Mouse (Mus musculus) midbrain, embryonic 14.5 days (tissue): ENCODE results near the gene Hpcal1. TPM values are rescaled to one million over a fixed set of nuclear protein-coding genes. Genes with fewer than 3 reads are reported as not detected.

Source experiments
- ATAC-seq: fragments of 200-750 bp; cut with Nextera tagmentation; 2 replicates; pipeline ENCODE4 v1.8.0; 2017; ENCODE audit warnings: moderate number of reproducible peaks, moderate library complexity; ENCODE audit not compliant: low FRiP score, low TSS enrichment
- DNase-seq: peaks from one replicate; pipeline ENCODE4 v3.0.0-alpha.2; 2015
- H3K27ac ChIP-seq: fragments of 300-500 bp; sonication (generic); replicated peaks from 2 replicates; pipeline ENCODE4 v1.5.1; 2014; ENCODE audit warnings: mild to moderate bottlenecking, low read depth, low read length, moderate library complexity
- H3K27me3 ChIP-seq: fragments of 300-500 bp; sonication (generic); 2 replicates; pipeline ENCODE4 v1.6.1; 2014; ENCODE audit warnings: low read length, control low read depth, mixed read lengths; ENCODE audit not compliant: control insufficient read depth, insufficient read depth
- H3K36me3 ChIP-seq: fragments of 300-500 bp; sonication (generic); 2 replicates; pipeline ENCODE4 v1.6.1; 2014; ENCODE audit warnings: low read length, control low read depth; ENCODE audit not compliant: control insufficient read depth, insufficient read depth
- H3K4me1 ChIP-seq: fragments of 300-500 bp; sonication (generic); 2 replicates; pipeline ENCODE4 v1.6.1; 2014; ENCODE audit warnings: mild to moderate bottlenecking, antibody characterized with exemption, low read length, control low read depth; ENCODE audit not compliant: control insufficient read depth, insufficient read depth
- H3K4me2 ChIP-seq: fragments of 300-500 bp; sonication (generic); 2 replicates; pipeline ENCODE4 v1.6.1; 2014; ENCODE audit warnings: mild to moderate bottlenecking, low read length, moderate library complexity
- H3K4me3 ChIP-seq: fragments of 300-500 bp; sonication (generic); replicated peaks from 2 replicates; pipeline ENCODE4 v1.5.1; 2014; ENCODE audit warnings: low read depth, low read length
- H3K9ac ChIP-seq: fragments of 300-500 bp; sonication (generic); replicated peaks from 2 replicates; pipeline ENCODE4 v1.6.1; 2014; ENCODE audit warnings: mild to moderate bottlenecking, low read length, moderate library complexity
- H3K9me3 ChIP-seq: fragments of 300-500 bp; sonication (generic); 2 replicates; pipeline ENCODE4 v1.6.1; 2016; ENCODE audit warnings: low read length, control low read depth, mixed read lengths; ENCODE audit not compliant: control insufficient read depth
- WGBS: fragments of 180-500 bp; shearing (Covaris S2); extraction: QIAGEN DNeasy Blood & Tissue Kit; methylation state at CpG from one replicate; pipeline ENCODE4 v1.1.7; 2014; 5-methylcytosine and 5-hydroxymethylcytosine counted together
- polyA plus RNA-seq: library from polyadenylated mRNA; unstranded; fragments of >200 nt; fragmentation: Nextera tagmentation; extraction: Ambion mirVana; gene quantifications from 2 replicates; pipeline ENCODE4 v1.2.1, GENCODE M21; 2014

The Hpcal1 gene
- polyA plus RNA-seq, 1 experiment from 2014 or later, result 93.3 TPM

DNA sequence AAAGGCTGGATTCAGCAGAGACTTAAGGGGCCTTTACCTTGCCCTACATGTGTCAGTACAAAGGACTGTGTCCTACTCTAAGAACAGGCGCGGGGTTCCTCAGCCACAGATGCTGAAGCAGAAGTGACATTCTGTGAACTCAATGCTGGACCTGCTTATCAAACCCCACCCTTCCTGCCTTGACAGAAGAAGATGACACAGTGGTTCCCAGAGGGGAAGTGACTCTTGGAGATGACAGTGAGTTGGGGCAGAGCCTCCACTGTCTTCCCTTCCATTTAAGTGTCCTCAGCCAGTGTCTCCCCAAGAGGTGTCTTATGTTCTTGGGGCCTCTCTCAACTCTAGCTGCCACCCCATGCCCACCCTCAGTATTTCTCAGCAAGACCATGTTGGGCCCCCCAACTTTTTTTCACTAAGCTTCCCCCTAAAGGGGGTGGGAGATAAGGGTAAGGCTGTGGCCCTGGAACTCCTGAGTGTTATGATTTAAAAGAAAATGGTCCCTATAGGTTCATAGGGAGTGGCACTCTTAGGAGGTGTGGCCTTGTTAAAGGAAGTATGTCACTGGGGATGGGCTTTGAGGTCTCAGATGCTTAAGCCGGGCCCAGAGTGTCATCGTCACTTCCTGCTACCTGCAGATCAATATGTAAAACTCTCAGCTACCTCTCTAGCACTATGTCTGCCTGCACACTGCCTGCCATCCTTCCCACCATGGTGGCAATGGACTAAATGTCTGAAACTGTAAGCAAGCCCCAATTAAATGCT is 25.2 kb downstream of the Hpcal1 start:
- H3K36me3 ChIP-seq, result no peaks in the 10 kb centered on the region
- no peaks in the 10 kb centered on the region for H3K4me1 ChIP-seq
- DNase-seq (no peak), ATAC-seq (no peak)
- H3K27ac ChIP-seq, result no peak overlapping the region
- no peak overlapping the region for H3K4me2 ChIP-seq
- no peaks in the 10 kb centered on the region for H3K9me3 ChIP-seq
- H3K9ac ChIP-seq, result no peak overlapping the region
- H3K27me3 ChIP-seq, result no peaks in the 10 kb centered on the region
- no peak overlapping the region for H3K4me3 ChIP-seq
- 98% methylated on average over 4 of the region's 4 CpGs for WGBS

- WGBS, result 96% methylated on average over 1 of the region's 1 CpGs
- H3K9ac ChIP-seq, result no peak overlapping the region
These were observed 26.6 kb downstream of the Hpcal1 start for GRCm38 (mm10) chr12:17717257-17717656.

DNA sequence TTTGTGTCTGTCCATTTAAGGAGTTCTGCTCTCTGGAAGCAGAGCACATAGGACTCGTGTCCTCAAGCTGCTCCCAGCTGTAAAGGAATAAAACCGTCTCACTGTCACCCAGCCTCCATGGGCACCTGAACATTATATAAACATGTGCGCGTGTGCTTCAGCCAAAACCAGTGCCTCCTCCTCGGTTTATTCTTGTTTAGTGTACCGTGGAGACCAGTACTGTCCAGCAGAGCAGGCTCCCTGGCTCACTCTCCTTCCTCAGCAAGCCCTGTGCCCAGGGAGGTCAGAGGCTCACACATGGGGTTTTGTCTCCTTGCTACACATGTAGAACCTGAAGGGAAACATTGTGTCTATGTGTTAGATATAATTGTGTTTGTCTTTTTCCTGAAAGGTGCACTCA is 27.5 kb downstream of the Hpcal1 start:
- no peaks in the 10 kb centered on the region for H3K9me3 ChIP-seq
- H3K4me1 ChIP-seq, result no peaks in the 10 kb centered on the region
- no peak overlapping the region for H3K4me3 ChIP-seq
- DNase-seq, result no peak
- H3K27me3 ChIP-seq, result no peaks in the 10 kb centered on the region
- no peak overlapping the region for H3K9ac ChIP-seq
- H3K36me3 ChIP-seq, result no peaks in the 10 kb centered on the region
- no peak overlapping the region for H3K4me2 ChIP-seq
- ATAC-seq, result no peak
- 76% methylated on average over 6 of the region's 6 CpGs for WGBS
- no peak overlapping the region for H3K27ac ChIP-seq

More at GRCm38 (mm10) chr12:17717257-17717656, 26.6 kb downstream of the Hpcal1 start:
- H3K36me3 ChIP-seq, result no peaks in the 10 kb centered on the region
- no peaks in the 10 kb centered on the region for H3K4me1 ChIP-seq
- no peaks in the 10 kb centered on the region for H3K27me3 ChIP-seq
- no peak overlapping the region for H3K4me2 ChIP-seq
- no peaks in the 10 kb centered on the region for H3K9me3 ChIP-seq
- no peak for ATAC-seq
- H3K4me3 ChIP-seq, result no peak overlapping the region
- no peak overlapping the region for H3K27ac ChIP-seq
- DNase-seq, result no peak

GRCm38 (mm10) chr12:17721058-17721457 is 30.4 kb downstream of the Hpcal1 start:
- Histone ChIP-seq H3K4me3 (no peak overlapping the region), H3K27ac (no peak overlapping the region), H3K36me3 (no peaks in the 10 kb centered on the region), H3K9me3 (no peaks in the 10 kb centered on the region), H3K27me3 (no peaks in the 10 kb centered on the region), H3K4me2 (no peak overlapping the region), H3K9ac (no peak overlapping the region), H3K4me1 (no peaks in the 10 kb centered on the region)
- ATAC-seq (no peak), DNase-seq (no peak)

DNA sequence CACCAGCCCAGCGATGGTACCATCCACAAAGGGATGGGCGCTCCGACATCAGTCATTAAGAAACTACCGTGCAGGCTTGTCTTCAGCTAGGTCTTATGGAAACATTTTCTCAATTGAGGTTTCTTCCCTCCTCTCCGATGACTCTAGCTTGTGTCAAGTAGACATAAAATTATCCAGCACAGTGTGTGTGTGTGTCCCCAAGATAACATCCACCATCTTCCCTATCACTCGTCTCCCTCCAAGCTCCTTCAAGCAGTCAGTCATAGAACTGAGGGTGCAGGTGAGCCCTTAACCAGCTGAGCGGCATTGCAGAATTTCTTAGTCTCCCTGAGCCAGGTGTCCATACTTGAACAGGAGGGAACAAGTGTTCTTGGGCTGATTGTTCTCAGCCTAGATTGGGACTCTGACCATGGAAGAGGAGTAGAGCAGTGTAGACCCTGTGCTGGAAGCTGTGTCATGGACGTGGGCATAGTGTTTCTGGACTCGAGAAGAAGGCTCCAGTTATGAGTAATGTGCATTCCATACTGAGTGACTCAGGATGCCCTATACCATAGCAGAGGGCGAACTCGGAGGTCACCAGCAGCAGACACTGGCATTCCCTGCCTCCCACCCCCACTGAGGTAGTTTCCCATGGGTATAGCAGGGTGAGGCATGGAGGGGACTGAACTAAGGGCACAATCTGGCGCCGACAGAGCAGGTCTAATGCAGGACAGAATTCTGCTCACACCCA is 32.0 kb downstream of the Hpcal1 start:
- Histone ChIP-seq H3K36me3 (no peaks in the 10 kb centered on the region), H3K9me3 (no peaks in the 10 kb centered on the region), H3K27me3 (no peaks in the 10 kb centered on the region), H3K4me2 (no peak overlapping the region), H3K4me3 (no peak overlapping the region), H3K4me1 (peaks cover 6% of the 10 kb centered on the region; the same call in 1 of the 2 replicates), H3K27ac (no peak overlapping the region), H3K9ac (no peak overlapping the region)
- DNase-seq, result no peak
- WGBS, result 97% methylated on average over 13 of the region's 13 CpGs
- ATAC-seq, result no peak

- no peaks in the 10 kb centered on the region for H3K9me3 ChIP-seq
- H3K4me1 ChIP-seq, result peaks cover 6% of the 10 kb centered on the region; the same call in 1 of the 2 replicates
- ATAC-seq, result no peak
- WGBS, result 92% methylated on average over 1 of the region's 1 CpGs
- H3K27ac ChIP-seq, result no peak overlapping the region
- H3K9ac ChIP-seq, result no peak overlapping the region
- no peak overlapping the region for H3K4me2 ChIP-seq
- H3K36me3 ChIP-seq, result no peaks in the 10 kb centered on the region
- no peaks in the 10 kb centered on the region for H3K27me3 ChIP-seq
- DNase-seq, result no peak
- no peak overlapping the region for H3K4me3 ChIP-seq
These were observed 32.5 kb downstream of the Hpcal1 start for GRCm38 (mm10) chr12:17723182-17723570.

GRCm38 (mm10) chr12:17723999-17724398 is 33.3 kb downstream of the Hpcal1 start:
- H3K9ac ChIP-seq, result no peak overlapping the region
- H3K27ac ChIP-seq, result no peak overlapping the region
- H3K36me3 ChIP-seq, result no peaks in the 10 kb centered on the region
- DNase-seq, result no peak
- H3K4me2 ChIP-seq, result no peak overlapping the region
- ATAC-seq, result no peak
- no peak overlapping the region for H3K4me3 ChIP-seq
- H3K9me3 ChIP-seq, result no peaks in the 10 kb centered on the region
- 87% methylated on average over 6 of the region's 6 CpGs for WGBS
- no peaks in the 10 kb centered on the region for H3K27me3 ChIP-seq
- peaks cover 6% of the 10 kb centered on the region; the same call in 1 of the 2 replicates for H3K4me1 ChIP-seq

GRCm38 (mm10) chr12:17724412-17725090 is 33.9 kb downstream of the Hpcal1 start:
- H3K27me3 ChIP-seq, result no peaks in the 10 kb centered on the region
- WGBS, result 88% methylated on average over 3 of the region's 3 CpGs
- DNase-seq, result no peak
- H3K27ac ChIP-seq, result no peak overlapping the region
- no peak for ATAC-seq
- no peaks in the 10 kb centered on the region for H3K36me3 ChIP-seq
- H3K4me2 ChIP-seq, result no peak overlapping the region
- no peak overlapping the region for H3K4me3 ChIP-seq
- no peak overlapping the region for H3K9ac ChIP-seq
- peaks cover 6% of the 10 kb centered on the region; the same call in 1 of the 2 replicates for H3K4me1 ChIP-seq
- H3K9me3 ChIP-seq, result no peaks in the 10 kb centered on the region
